Mouse (Mus musculus) limb, embryonic 12.5 days (tissue): Measurements from ENCODE around the gene Uspl1. TPM values are rescaled to one million over a fixed set of nuclear protein-coding genes. Genes with fewer than 3 reads are reported as not detected.

Source experiments
- ATAC-seq: fragments of 200-750 bp; cut with Nextera tagmentation; 2 replicates; pipeline ENCODE4 v1.8.0; 2017; ENCODE audit warnings: low read depth, moderate TSS enrichment; ENCODE audit not compliant: insufficient number of reproducible peaks, insufficient read depth, low FRiP score, low TSS enrichment
- H3K27ac ChIP-seq: fragments of 300-500 bp; sonication (generic); 2 replicates; pipeline ENCODE4 v1.5.1; 2016; ENCODE audit warnings: mild to moderate bottlenecking, moderate library complexity
- H3K27me3 ChIP-seq: fragments of 300-500 bp; sonication (generic); 2 replicates; pipeline ENCODE4 v1.6.1; 2016; ENCODE audit warnings: mild to moderate bottlenecking, moderate library complexity
- H3K36me3 ChIP-seq: fragments of 300-500 bp; sonication (generic); 2 replicates; pipeline ENCODE4 v1.6.1; 2016; ENCODE audit warnings: mild to moderate bottlenecking, moderate library complexity
- H3K4me1 ChIP-seq: fragments of 300-500 bp; sonication (generic); replicated peaks from 2 replicates; pipeline ENCODE4 v1.6.1; 2016
- H3K4me2 ChIP-seq: fragments of 300-500 bp; sonication (generic); 2 replicates; pipeline ENCODE4 v1.6.1; 2016; ENCODE audit warnings: mild to moderate bottlenecking, moderate library complexity
- H3K4me3 ChIP-seq: fragments of 300-500 bp; sonication (generic); replicated peaks from 2 replicates; pipeline ENCODE4 v1.5.1; 2016; ENCODE audit warnings: mild to moderate bottlenecking
- H3K9ac ChIP-seq: fragments of 300-500 bp; sonication (generic); replicated peaks from 2 replicates; pipeline ENCODE4 v1.6.1; 2016; ENCODE audit warnings: mild to moderate bottlenecking, moderate library complexity
- H3K9me3 ChIP-seq: fragments of 300-500 bp; sonication (generic); 2 replicates; pipeline ENCODE4 v1.6.1; 2016; ENCODE audit warnings: mild to moderate bottlenecking, moderate library complexity
- WGBS: fragments of 180-500 bp; shearing (Covaris S2); methylation state at CpG from one replicate; pipeline ENCODE4 v1.1.7; 2016; 5-methylcytosine and 5-hydroxymethylcytosine counted together
- polyA plus RNA-seq: library from polyadenylated mRNA; unstranded; fragments of >200 nt; fragmentation: Nextera tagmentation; extraction: Ambion mirVana; gene quantifications from 2 replicates; pipeline ENCODE4 v1.2.1, GENCODE M21; 2016

Uspl1 gene
- polyA plus RNA-seq, 1 experiment from 2014 or later: 75.0 TPM

- Histone ChIP-seq H3K4me2 (no peak overlapping the region), H3K27me3 (no peaks in the 10 kb centered on the region), H3K9me3 (no peaks in the 10 kb centered on the region)
Measured at GRCm38 (mm10) chr5:149168816-149169215, 15.3 kb upstream of the Uspl1 start.

GRCm38 (mm10) chr5:149170841-149171588 lies 13.1 kb upstream of the Uspl1 start:
- H3K4me3 ChIP-seq: no peak overlapping the region
- no peak overlapping the region for H3K9ac ChIP-seq
- H3K27me3 ChIP-seq: no peaks in the 10 kb centered on the region
- H3K4me1 ChIP-seq: no peaks in the 10 kb centered on the region
- H3K4me2 ChIP-seq: no peak overlapping the region
- no peak for ATAC-seq
- 52% methylated on average over 8 of the region's 8 CpGs for WGBS
- H3K9me3 ChIP-seq: no peaks in the 10 kb centered on the region
- no peak overlapping the region for H3K27ac ChIP-seq
- H3K36me3 ChIP-seq: no peaks in the 10 kb centered on the region

More at GRCm38 (mm10) chr5:149168816-149169215, 15.3 kb upstream of the Uspl1 start:
- Histone ChIP-seq H3K36me3 (no peaks in the 10 kb centered on the region), H3K4me1 (no peaks in the 10 kb centered on the region), H3K9ac (no peak overlapping the region), H3K4me3 (no peak overlapping the region), H3K27ac (no peak overlapping the region)
- ATAC-seq: no peak
- WGBS: 86% methylated on average over 9 of the region's 9 CpGs

- Histone ChIP-seq H3K9me3 (no peaks in the 10 kb centered on the region), H3K27ac (no peak overlapping the region), H3K4me3 (no peak overlapping the region), H3K4me1 (no peaks in the 10 kb centered on the region), H3K9ac (no peak overlapping the region), H3K27me3 (no peaks in the 10 kb centered on the region), H3K36me3 (no peaks in the 10 kb centered on the region), H3K4me2 (no peak overlapping the region)
- ATAC-seq: no peak
- WGBS: 69% methylated on average over 10 of the region's 10 CpGs
Measured at GRCm38 (mm10) chr5:149172246-149172645, 11.9 kb upstream of the Uspl1 start.

- Histone ChIP-seq H3K4me2 (no peak overlapping the region), H3K27ac (no peak overlapping the region), H3K36me3 (no peaks in the 10 kb centered on the region), H3K4me3 (no peak overlapping the region), H3K4me1 (no peaks in the 10 kb centered on the region), H3K9me3 (no peaks in the 10 kb centered on the region), H3K9ac (no peak overlapping the region), H3K27me3 (no peaks in the 10 kb centered on the region)
- ATAC-seq: no peak
- 88% methylated on average over 7 of the region's 7 CpGs for WGBS
Measured at GRCm38 (mm10) chr5:149174527-149174926, 9.6 kb upstream of the Uspl1 start.

- H3K36me3 ChIP-seq: no peaks in the 10 kb centered on the region
- no peak overlapping the region for H3K9ac ChIP-seq
- no peaks in the 10 kb centered on the region for H3K27me3 ChIP-seq
- no peak overlapping the region for H3K27ac ChIP-seq
- no peak overlapping the region for H3K4me2 ChIP-seq
- H3K4me1 ChIP-seq: no peaks in the 10 kb centered on the region
- no peak for ATAC-seq
- H3K9me3 ChIP-seq: no peaks in the 10 kb centered on the region
- 92% methylated on average over 6 of the region's 6 CpGs for WGBS
- H3K4me3 ChIP-seq: no peak overlapping the region
Measured at GRCm38 (mm10) chr5:149175736-149176135, 8.4 kb upstream of the Uspl1 start.

GRCm38 (mm10) chr5:149178095-149178494 lies 6.1 kb upstream of the Uspl1 start:
- WGBS: 77% methylated on average over 5 of the region's 5 CpGs
- ATAC-seq: no peak
- H3K4me2 ChIP-seq: no peak overlapping the region
- no peaks in the 10 kb centered on the region for H3K36me3 ChIP-seq
- H3K27ac ChIP-seq: no peak overlapping the region
- H3K4me3 ChIP-seq: no peak overlapping the region
- H3K27me3 ChIP-seq: no peaks in the 10 kb centered on the region
- peaks cover 5% of the 10 kb centered on the region; the same call in 1 of the 2 replicates for H3K4me1 ChIP-seq
- H3K9ac ChIP-seq: no peak overlapping the region
- no peaks in the 10 kb centered on the region for H3K9me3 ChIP-seq

- Histone ChIP-seq H3K9ac (no peak overlapping the region), H3K27me3 (no peaks in the 10 kb centered on the region), H3K4me2 (no peak overlapping the region), H3K4me1 (peaks cover 5% of the 10 kb centered on the region; the same call in 1 of the 2 replicates), H3K9me3 (no peaks in the 10 kb centered on the region), H3K36me3 (no peaks in the 10 kb centered on the region), H3K27ac (no peak overlapping the region), H3K4me3 (no peak overlapping the region)
- WGBS: 80% methylated on average over 3 of the region's 3 CpGs
- ATAC-seq: no peak
Measured at GRCm38 (mm10) chr5:149179826-149180225, 4.3 kb upstream of the Uspl1 start.

- Histone ChIP-seq H3K9ac (no peak overlapping the region), H3K4me1 (peaks cover 21% of the 10 kb centered on the region), H3K27me3 (no peaks in the 10 kb centered on the region), H3K4me2 (no peak overlapping the region), H3K9me3 (no peaks in the 10 kb centered on the region), H3K36me3 (no peaks in the 10 kb centered on the region), H3K27ac (no peak overlapping the region), H3K4me3 (no peak overlapping the region)
- ATAC-seq: no peak
- WGBS: 74% methylated on average over 5 of the region's 5 CpGs
Measured at GRCm38 (mm10) chr5:149182186-149182870, 1.8 kb upstream of the Uspl1 start.

GRCm38 (mm10) chr5:149183122-149183521 lies 1.0 kb upstream of the Uspl1 start:
- Histone ChIP-seq H3K36me3 (peaks cover under 1% of the 10 kb centered on the region; the same call in 1 of the 2 replicates), H3K4me3 (peak overlapping the region; percentile 75), H3K4me2 (peak overlapping the region; percentile 61), H3K27ac (no peak overlapping the region), H3K9ac (peak overlapping the region; percentile 81; the same call in 1 of the 2 replicates), H3K9me3 (no peaks in the 10 kb centered on the region), H3K4me1 (peaks cover 21% of the 10 kb centered on the region), H3K27me3 (no peaks in the 10 kb centered on the region)
- WGBS: 20% methylated on average over 1 of the region's 1 CpGs
- no peak for ATAC-seq

- Histone ChIP-seq H3K9me3 (no peaks in the 10 kb centered on the region), H3K36me3 (peaks cover 7% of the 10 kb centered on the region; the same call in 1 of the 2 replicates), H3K9ac (peak overlapping the region; percentile 81), H3K4me1 (peaks cover 21% of the 10 kb centered on the region), H3K27me3 (no peaks in the 10 kb centered on the region), H3K4me3 (peak overlapping the region; percentile 75), H3K4me2 (peak overlapping the region; percentile 61), H3K27ac (peak overlapping the region; percentile 97)
- under 1% methylated on average over 13 of the region's 13 CpGs for WGBS
- ATAC-seq: peak; percentile 56; the same call in 1 of the 2 replicates
Measured at GRCm38 (mm10) chr5:149183721-149184103, 438 bp upstream of the Uspl1 start.

- WGBS: under 1% methylated on average over 20 of the region's 20 CpGs
- H3K4me3 ChIP-seq: peak overlapping the region; percentile 75
- ATAC-seq: no peak; the same call in 1 of the 2 replicates
- peaks cover 18% of the 10 kb centered on the region for H3K36me3 ChIP-seq
- no peaks in the 10 kb centered on the region for H3K9me3 ChIP-seq
- peak overlapping the region; percentile 81 for H3K4me2 ChIP-seq
- peak overlapping the region; percentile 85 for H3K27ac ChIP-seq
- H3K9ac ChIP-seq: peak overlapping the region; percentile 83
- H3K27me3 ChIP-seq: no peaks in the 10 kb centered on the region
- peaks cover 21% of the 10 kb centered on the region for H3K4me1 ChIP-seq
Measured at GRCm38 (mm10) chr5:149184844-149185186, 665 bp downstream of the Uspl1 start.
